Mouse (Mus musculus) left cerebral cortex, adult 9 months (tissue): Measurements from ENCODE around the gene Chrna3.

Source experiments
- DNase-seq, 2 experiments: peaks; one replicate each; pipeline ENCODE4 v3.0.0; 2022; ENCODE audit warnings: low spot score in 2 of 2

Chrna3 gene

DNA sequence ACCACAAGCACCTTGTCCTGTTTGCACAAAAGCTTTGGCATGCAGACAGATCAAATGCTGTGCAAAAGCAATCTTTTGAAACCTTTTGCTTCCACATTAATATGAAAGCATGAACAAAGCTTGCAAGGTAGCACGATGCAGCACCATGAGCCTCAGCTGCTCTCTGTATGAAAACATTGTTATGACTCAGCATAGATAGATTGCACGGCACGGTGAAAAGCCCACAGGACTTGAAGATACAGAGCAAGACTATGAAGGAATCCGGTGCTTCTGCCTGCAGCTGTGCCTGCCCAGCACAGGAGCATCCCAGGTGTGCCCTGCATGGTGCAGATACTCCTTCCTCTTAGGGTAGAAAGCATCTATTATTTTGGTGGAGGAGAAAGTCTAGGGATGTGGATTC is 22.8 kb downstream of the Chrna3 start:
- DNase-seq, result peak in 1 of 2 experiments; percentile 13

- DNase-seq, result no peak
Measured at GRCm38 (mm10) chr9:54995645-54996044, 30.7 kb downstream of the Chrna3 start.

- no peak for DNase-seq
Measured at GRCm38 (mm10) chr9:54994381-54994780, 32.0 kb downstream of the Chrna3 start.

- DNase-seq, result no peak
Measured at GRCm38 (mm10) chr9:54990362-54990761, 36.0 kb downstream of the Chrna3 start.

GRCm38 (mm10) chr9:54982401-54982800 is 44.0 kb downstream of the Chrna3 start:
- no peak for DNase-seq

GRCm38 (mm10) chr9:54981291-54982191 is 44.8 kb downstream of the Chrna3 start:
- no peak for DNase-seq

DNA sequence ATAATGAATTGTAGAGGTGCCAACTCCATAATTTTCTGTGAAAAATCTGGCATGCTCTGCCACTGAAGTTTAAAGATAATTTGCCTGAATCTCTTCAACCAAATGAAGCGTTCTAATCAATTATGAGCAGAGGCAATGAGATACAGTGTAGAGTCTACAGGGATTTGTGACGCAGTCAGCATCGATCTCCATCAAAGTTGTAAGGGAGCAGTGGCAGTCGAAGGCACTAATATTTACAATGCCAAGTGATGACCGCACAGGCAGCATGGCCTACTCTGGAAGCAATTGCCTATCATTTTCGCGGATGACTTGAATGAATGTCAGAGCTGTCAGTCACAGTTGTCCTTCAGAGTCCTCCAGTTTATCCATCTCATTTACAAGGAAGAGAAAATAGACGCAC is 45.7 kb downstream of the Chrna3 start, which contains the start of gene Chrna5:
Chrna5 (plus strand) TSS at position 207 of the 400 bp plus-strand sequence.
- no peak for DNase-seq

DNA sequence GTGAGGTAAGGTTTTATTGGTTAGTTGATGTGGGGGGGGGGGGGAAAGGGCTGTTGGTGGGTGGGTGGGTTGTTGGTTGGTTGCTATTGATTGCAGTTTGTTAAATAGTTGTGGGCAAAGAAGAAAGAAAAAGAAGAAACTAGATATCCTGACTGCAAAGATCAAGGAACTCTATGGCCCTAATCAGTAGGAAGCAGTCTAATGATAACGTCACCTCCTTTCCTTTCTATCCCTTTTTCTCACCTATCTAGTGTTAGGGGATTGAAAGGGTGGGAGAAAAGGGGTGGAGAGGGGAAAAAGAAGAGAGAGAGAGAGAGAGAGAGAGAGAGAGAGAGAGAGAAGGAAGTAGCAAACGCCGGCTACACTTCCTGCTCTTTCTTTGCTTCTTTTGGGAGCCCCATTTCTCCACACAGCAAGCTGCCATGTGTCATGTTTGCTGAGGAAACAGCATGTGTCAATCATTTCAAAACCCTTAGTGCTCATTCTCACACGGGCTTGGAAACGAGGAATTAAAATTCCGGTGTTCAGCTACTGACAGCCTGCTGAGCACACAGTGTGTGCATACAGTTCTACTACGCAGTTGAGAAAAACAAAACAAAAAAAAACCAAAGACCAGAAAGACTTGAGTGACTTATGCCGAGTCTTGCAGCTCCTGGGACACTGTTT is 56.3 kb downstream of the Chrna3 start:
- no peak for DNase-seq

- DNase-seq, result no peak
Measured at GRCm38 (mm10) chr9:54963669-54964068, 62.7 kb downstream of the Chrna3 start.

- no peak for DNase-seq
Measured at GRCm38 (mm10) chr9:54961059-54961458, 65.3 kb downstream of the Chrna3 start.
